Mouse (Mus musculus) T-helper 17 cell (primary cell): ENCODE measurements around the gene Gpc5.

Experiments
- in situ Hi-C, 2 experiments: fragments of 300-600 bp; cut with MboI, MseI; formaldehyde crosslinking; loops; 1 replicate in 1 of 2; 2 replicates in 1 of 2; pipeline ENCODE4 v1.15.1; 2025; ENCODE audit warnings: high pct_unique_total_duplicates in 2 of 2

The Gpc5 gene

GRCm38 (mm10) chr14:115106326-115106725 lies 14.3 kb downstream of the Gpc5 start:
- in situ Hi-C loops: no loop called here

GRCm38 (mm10) chr14:115107467-115107866 lies 15.5 kb downstream of the Gpc5 start:
- in situ Hi-C loops: no loop called here

GRCm38 (mm10) chr14:115118626-115119025 lies 26.6 kb downstream of the Gpc5 start:
- in situ Hi-C loops: no loop called here

GRCm38 (mm10) chr14:115148821-115149220 lies 56.8 kb downstream of the Gpc5 start:
- in situ Hi-C loops: no loop called here

GRCm38 (mm10) chr14:115156597-115156996 lies 64.6 kb downstream of the Gpc5 start:
- in situ Hi-C loops: no loop called here

- in situ Hi-C loops: no loop called here
These were observed 85.4 kb downstream of the Gpc5 start for GRCm38 (mm10) chr14:115177322-115177836.

GRCm38 (mm10) chr14:115179925-115180324 lies 87.9 kb downstream of the Gpc5 start:
- in situ Hi-C loops: no loop called here

- in situ Hi-C loops: no loop called here
These were observed 96.2 kb downstream of the Gpc5 start for GRCm38 (mm10) chr14:115188256-115188655.

- in situ Hi-C loops: loop anchor here in 1 of 2 experiments (5.0 kb wide), 1 partner anchor 154 kb away; no protein-coding TSS in a partner anchor
These were observed 136.1 kb downstream of the Gpc5 start for GRCm38 (mm10) chr14:115228075-115228474.

- in situ Hi-C loops: no loop called here
These were observed 144.4 kb downstream of the Gpc5 start for GRCm38 (mm10) chr14:115236387-115236786.

- in situ Hi-C loops: no loop called here
These were observed 148.8 kb downstream of the Gpc5 start for GRCm38 (mm10) chr14:115240621-115241373.

- in situ Hi-C loops: loop anchor here in 1 of 2 experiments (5.0 kb wide), 1 partner anchor 57 kb away; no protein-coding TSS in a partner anchor
These were observed 158.5 kb downstream of the Gpc5 start for GRCm38 (mm10) chr14:115250537-115250936.

- in situ Hi-C loops: loop anchor here in 1 of 2 experiments (5.0 kb wide), 1 partner anchor 56 kb away; no protein-coding TSS in a partner anchor
These were observed 159.8 kb downstream of the Gpc5 start for GRCm38 (mm10) chr14:115251791-115252190.

GRCm38 (mm10) chr14:115253155-115253554 lies 161.1 kb downstream of the Gpc5 start:
- in situ Hi-C loops: loop anchor here in 1 of 2 experiments (5.0 kb wide), 1 partner anchor 54 kb away; no protein-coding TSS in a partner anchor

- in situ Hi-C loops: loop anchor here in 1 of 2 experiments (5.0 kb wide), 1 partner anchor 54 kb away; no protein-coding TSS in a partner anchor
These were observed 161.7 kb downstream of the Gpc5 start for GRCm38 (mm10) chr14:115253685-115254084.

- in situ Hi-C loops: no loop called here
These were observed 177.8 kb downstream of the Gpc5 start for GRCm38 (mm10) chr14:115269703-115270402.

- in situ Hi-C loops: no loop called here
These were observed 178.4 kb downstream of the Gpc5 start for GRCm38 (mm10) chr14:115270445-115270844.

GRCm38 (mm10) chr14:115282782-115283181 lies 190.8 kb downstream of the Gpc5 start:
- in situ Hi-C loops: no loop called here

- in situ Hi-C loops: no loop called here
These were observed 232.2 kb downstream of the Gpc5 start for GRCm38 (mm10) chr14:115324247-115324646.

- in situ Hi-C loops: no loop called here
These were observed 234.4 kb downstream of the Gpc5 start for GRCm38 (mm10) chr14:115326426-115326825.

GRCm38 (mm10) chr14:115339084-115339483 lies 247.1 kb downstream of the Gpc5 start:
- in situ Hi-C loops: no loop called here

GRCm38 (mm10) chr14:115342597-115342996 lies 250.6 kb downstream of the Gpc5 start:
- in situ Hi-C loops: no loop called here
